In the genomic region with DNA sequence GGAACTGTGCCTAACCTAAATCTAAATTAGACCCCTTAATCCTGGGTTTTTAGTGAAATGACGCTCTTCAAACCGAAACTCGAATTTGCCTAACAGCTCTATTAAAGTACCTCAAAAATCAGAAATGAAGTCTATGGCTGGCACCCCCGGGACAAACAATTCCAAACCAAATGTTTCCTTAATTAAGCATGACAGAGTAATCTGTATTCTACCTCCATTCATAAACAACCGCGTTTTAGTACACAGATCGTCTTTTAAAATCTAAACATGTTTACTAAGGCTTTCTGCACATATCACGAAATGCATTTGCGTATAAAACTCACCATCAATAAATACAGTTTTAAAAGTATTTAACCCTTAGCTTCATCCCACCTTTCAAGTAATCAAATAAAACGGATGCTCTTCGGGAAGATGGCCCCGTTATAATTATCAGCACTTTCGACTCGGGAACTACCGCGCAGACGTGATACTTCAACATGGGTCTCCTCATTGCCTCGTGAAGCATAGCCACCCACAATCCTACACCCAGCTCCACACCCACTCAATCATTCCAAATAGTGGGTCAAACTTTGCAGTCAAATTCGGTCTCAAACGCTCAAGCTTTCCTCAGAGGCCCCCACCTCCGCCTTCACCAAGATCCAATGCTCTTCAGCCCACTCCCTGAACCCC, we compare ENCODE assay signal across 8 mouse cellular contexts. TPM values are rescaled to one million over a fixed set of nuclear protein-coding genes. Genes with fewer than 3 reads are reported as not detected.
DNase-seq lines count a peak whose midpoint lies in the region; ATAC-seq and TF ChIP-seq lines count a peak whose summit lies in the region.

No protein-coding gene starts in this region.

- ATAC-seq in forebrain, postnatal 0 days: peak; percentile 50
- no peak for ATAC-seq in cerebellum, adult (ENCODE audit: insufficient number of reproducible peaks, low FRiP score, low TSS enrichment)

- H3K4me1 ChIP-seq in brown adipose tissue, adult 24 weeks (ENCODE audit: control insufficient read depth, insufficient read depth, insufficient read length, low read length): peaks cover 3% of the 10 kb centered on the region; the same call in 1 of the 2 replicates
- H3K4me1 ChIP-seq in forebrain, postnatal 0 days (ENCODE audit: insufficient read depth): peaks cover 5% of the 10 kb centered on the region; the same call in 1 of the 2 replicates

- H3K9ac ChIP-seq in forebrain, postnatal 0 days: peak overlapping the region; percentile 71

- peaks cover 13% of the 10 kb centered on the region for H3K36me3 ChIP-seq in forebrain, postnatal 0 days (ENCODE audit: insufficient read depth)
- no peaks in the 10 kb centered on the region for H3K36me3 ChIP-seq in macrophage (ENCODE audit: inconsistent target)

- no peaks in the 10 kb centered on the region for H3K9me3 ChIP-seq in forebrain, postnatal 0 days (ENCODE audit: low read length)

- peak overlapping the region; percentile 51 for H3K4me3 ChIP-seq in left cerebral cortex, adult 2 months
- peak overlapping the region; percentile 94 for H3K4me3 ChIP-seq in brown adipose tissue, adult 24 weeks (ENCODE audit: insufficient read depth, low read depth, low read length)
- H3K4me3 ChIP-seq in forebrain, postnatal 0 days (ENCODE audit: low read depth, low read length): peak overlapping the region; percentile 57
- H3K4me3 ChIP-seq in macrophage (ENCODE audit: inconsistent target): peak overlapping the region; percentile 95

- peak overlapping the region; percentile 100 for H3K27ac ChIP-seq in left cerebral cortex, adult 2 months
- H3K27ac ChIP-seq in brown adipose tissue, adult 24 weeks (replicated peaks; ENCODE audit: low read depth, low read length): peak overlapping the region; percentile 76
- peak overlapping the region; percentile 92 for H3K27ac ChIP-seq in forebrain, postnatal 0 days (ENCODE audit: low read depth, low read length)
- peak overlapping the region; percentile 80 for H3K27ac ChIP-seq in macrophage

- H3K27me3 ChIP-seq in forebrain, postnatal 0 days (ENCODE audit: insufficient read depth, low read length): no peaks in the 10 kb centered on the region

- WGBS in forebrain, postnatal 0 days: 3% methylated on average over 21 of the region's 21 CpGs
- WGBS in macrophage (ENCODE audit: missing documents): 1% methylated on average over 21 of the region's 21 CpGs

- DNase-seq in left cerebral cortex, adult 2 months (ENCODE audit: extremely low spot score in 1 of 2, low spot score in 2 of 2): no peak
- DNase-seq in left cerebral cortex, adult 11 months (ENCODE audit: low spot score): no peak
- no peak for DNase-seq in forebrain, postnatal 0 days
- no peak for DNase-seq in spleen, postnatal 36 days (ENCODE audit: low spot score in 2 of 2)
- DNase-seq in adrenal gland, adult 18-20 months (ENCODE audit: low spot score in 2 of 2): no peak

- H3K79me2 ChIP-seq in macrophage (ENCODE audit: inconsistent target): peaks cover 55% of the 10 kb centered on the region

- peak overlapping the region; percentile 54 for H3K4me2 ChIP-seq in forebrain, postnatal 0 days (ENCODE audit: low read depth)

- intact Hi-C loops in left cerebral cortex, adult 2 months (cut with DNase I): loop anchor here (2.0 kb wide), 1 partner anchor 70 kb away; no protein-coding TSS in a partner anchor

- no peak for TF ChIP-seq CTCF in left cerebral cortex, adult 2 months (IDR thresholded peaks at IDR 0.05)
- TF ChIP-seq CTCF in forebrain, postnatal 0 days (IDR thresholded peaks at IDR 0.05; ENCODE audit: low read depth): no peak

RNA-seq across cellular contexts. Expression of gene Zfp146, which starts 0.5 kb away (rescaled TPM):
- total RNA-seq in left cerebral cortex, adult 2 months (2021): 10 to 100 TPM; 47.3 to 49.9 TPM
- 17.8 and 24.3 TPM in 2 replicates for polyA plus RNA-seq in brown adipose tissue, adult 24 weeks (2012; ENCODE audit: insufficient read depth, insufficient read length, missing spikeins)
- 72.9 and 87.3 TPM in 2 replicates for total RNA-seq in forebrain, postnatal 0 days (2014; rRNA removed)
- polyA plus RNA-seq in forebrain, postnatal 0 days (2015; fragmentation: Nextera tagmentation; extraction: Ambion mirVana): 6.6 and 8.7 TPM in 2 replicates
- 10 to 100 TPM; 19.9 to 73.4 (median 36.4) TPM for total RNA-seq in macrophage (2018; cell fraction: chromatin; rRNA removed)
- 10 to 100 TPM in 22 of 26 experiments, 1 to 10 TPM in 4; 6.8 to 23.3 (median 18.0) TPM for total RNA-seq in macrophage (2018; cell fraction: cytosol; rRNA removed)
- total RNA-seq in macrophage (2018; cell fraction: nucleus; rRNA removed): 10 to 100 TPM; 14.1 to 74.3 (median 26.2) TPM
- 17.2 to 34.1 TPM (median 30.3 TPM) in 3 replicates for polyA plus RNA-seq in macrophage (2018)
- total RNA-seq in adrenal gland, adult 18-20 months (2021): 10 to 100 TPM; 48.5 to 54.2 TPM

RNA-seq across cellular contexts. Expression of gene Cox7a1, which starts 14.9 kb away (rescaled TPM):
- 1 to 10 TPM; 2.9 to 7.2 TPM for total RNA-seq in left cerebral cortex, adult 2 months (2021)
- 3,242 and 3,950 TPM in 2 replicates for polyA plus RNA-seq in brown adipose tissue, adult 24 weeks (2012; ENCODE audit: insufficient read depth, insufficient read length, missing spikeins)
- total RNA-seq in forebrain, postnatal 0 days (2014; rRNA removed): 1.4 and 1.9 TPM in 2 replicates
- polyA plus RNA-seq in forebrain, postnatal 0 days (2015; fragmentation: Nextera tagmentation; extraction: Ambion mirVana): 4.3 and 4.9 TPM in 2 replicates
- not detected for total RNA-seq in macrophage (2018; cell fraction: chromatin; rRNA removed)
- total RNA-seq in macrophage (2018; cell fraction: cytosol; rRNA removed): 10 to 100 TPM in 13 of 26 experiments, 1 to 10 TPM in 13; 1.6 to 20.9 (median 9.1) TPM
- 1 to 10 TPM in 2 of 26 experiments, not detected in 24; 4.7 to 5.4 TPM for total RNA-seq in macrophage (2018; cell fraction: nucleus; rRNA removed)
- 6.1 to 9.1 TPM (median 8.4 TPM) in 3 replicates for polyA plus RNA-seq in macrophage (2018)
- total RNA-seq in adrenal gland, adult 18-20 months (2021): 100 to 1,000 TPM; 349 to 810 TPM

RNA-seq across cellular contexts. Expression of gene Capns1, which starts 29.6 kb away (rescaled TPM):
- total RNA-seq in left cerebral cortex, adult 2 months (2021): 100 to 1,000 TPM; 173 to 175 TPM
- polyA plus RNA-seq in brown adipose tissue, adult 24 weeks (2012; ENCODE audit: insufficient read depth, insufficient read length, missing spikeins): 549 and 708 TPM in 2 replicates
- total RNA-seq in forebrain, postnatal 0 days (2014; rRNA removed): 162 and 176 TPM in 2 replicates
- 59.3 and 65.9 TPM in 2 replicates for polyA plus RNA-seq in forebrain, postnatal 0 days (2015; fragmentation: Nextera tagmentation; extraction: Ambion mirVana)
- total RNA-seq in macrophage (2018; cell fraction: chromatin; rRNA removed): 100 to 1,000 TPM in 25 of 26 experiments, 10 to 100 TPM in 1; 99.7 to 322 (median 185) TPM
- 100 to 1,000 TPM; 349 to 440 (median 399) TPM for total RNA-seq in macrophage (2018; cell fraction: cytosol; rRNA removed)
- 100 to 1,000 TPM in 25 of 26 experiments, 10 to 100 TPM in 1; 83.3 to 219 (median 154) TPM for total RNA-seq in macrophage (2018; cell fraction: nucleus; rRNA removed)
- 404 to 602 TPM (median 510 TPM) in 3 replicates for polyA plus RNA-seq in macrophage (2018)
- 100 to 1,000 TPM; 575 to 621 TPM for total RNA-seq in adrenal gland, adult 18-20 months (2021)

RNA-seq across cellular contexts. Expression of gene Zfp382, which starts 47.3 kb away (rescaled TPM):
- 10 to 100 TPM; 34.3 to 37.8 TPM for total RNA-seq in left cerebral cortex, adult 2 months (2021)
- polyA plus RNA-seq in brown adipose tissue, adult 24 weeks (2012; ENCODE audit: insufficient read depth, insufficient read length, missing spikeins): 1.1 TPM in 1 of 2 replicates, not detected in the other
- total RNA-seq in forebrain, postnatal 0 days (2014; rRNA removed): 12.3 and 25.3 TPM in 2 replicates
- 7.8 and 15.5 TPM in 2 replicates for polyA plus RNA-seq in forebrain, postnatal 0 days (2015; fragmentation: Nextera tagmentation; extraction: Ambion mirVana)
- total RNA-seq in macrophage (2018; cell fraction: chromatin; rRNA removed): 10 to 100 TPM in 25 of 26 experiments, 1 to 10 TPM in 1; 9.2 to 73.6 (median 23.7) TPM
- 10 to 100 TPM in 3 of 26 experiments, 1 to 10 TPM in 23; 1.9 to 21.1 (median 5.3) TPM for total RNA-seq in macrophage (2018; cell fraction: cytosol; rRNA removed)
- total RNA-seq in macrophage (2018; cell fraction: nucleus; rRNA removed): 10 to 100 TPM in 24 of 26 experiments, 1 to 10 TPM in 2; 7.4 to 76.0 (median 16.5) TPM
- 4.3 to 6.3 TPM (median 4.8 TPM) in 3 replicates for polyA plus RNA-seq in macrophage (2018)
- 1 to 10 TPM; 3.2 to 5.1 TPM for total RNA-seq in adrenal gland, adult 18-20 months (2021)

Comparison
In these comparisons a context has a peak if more than half of its experiments do, and no peak if none do; other contexts are left out.
1. RNA of gene Cox7a1, which starts 14.9 kb away (total RNA-seq): 349 to 810 TPM in adrenal gland, adult 18-20 months; 2.9 to 7.2 TPM in left cerebral cortex, adult 2 months and 1.4 to 1.9 TPM in forebrain, postnatal 0 days; every median in the first group is over 10 times any median in the second.
2. Peak in every context shown above with its lines, with median percentiles within 50 percentile points of each other: H3K27ac ChIP-seq and H3K4me3 ChIP-seq.